Mouse (Mus musculus): ENCODE results near the gene Slc22a15. TPM values are rescaled to one million over a fixed set of nuclear protein-coding genes. Genes with fewer than 3 reads are reported as not detected.
A peak's percentile ranks its signal among the peaks of the same experiment; 100 is the strongest.

The Slc22a15 gene
- total RNA-seq (2022) = under 1 TPM; 0.39 to 0.85 (median 0.66) TPM

GRCm38 (mm10) chr3:101923843-101924740 is at the start of gene Slc22a15:
Slc22a15 (minus strand) TSS chr3:101924453.
- DNase-seq (ENCODE audit: low spot score in 2 of 2) = peak; percentile 24 to 48

GRCm38 (mm10) chr3:101966825-101967558 is 42.7 kb upstream of the Slc22a15 start:
- DNase-seq (ENCODE audit: low spot score in 2 of 2) = no peak

- no peak for DNase-seq (ENCODE audit: low spot score in 2 of 2)
These were observed 40.1 kb upstream of the Slc22a15 start for GRCm38 (mm10) chr3:101964352-101964751.

GRCm38 (mm10) chr3:101963501-101963900 is 39.2 kb upstream of the Slc22a15 start:
- DNase-seq (ENCODE audit: low spot score in 2 of 2) = no peak

GRCm38 (mm10) chr3:101961146-101961835 is 37.0 kb upstream of the Slc22a15 start:
- DNase-seq (ENCODE audit: low spot score in 2 of 2) = no peak

- no peak for DNase-seq (ENCODE audit: low spot score in 2 of 2)
These were observed 33.8 kb upstream of the Slc22a15 start for GRCm38 (mm10) chr3:101958047-101958446.

GRCm38 (mm10) chr3:101953506-101953905 is 29.3 kb upstream of the Slc22a15 start:
- no peak for DNase-seq (ENCODE audit: low spot score in 2 of 2)

- no peak for DNase-seq (ENCODE audit: low spot score in 2 of 2)
These were observed 28.3 kb upstream of the Slc22a15 start for GRCm38 (mm10) chr3:101952577-101952976.

GRCm38 (mm10) chr3:101948572-101948971 is 24.3 kb upstream of the Slc22a15 start:
- peak in 1 of 2 experiments; percentile 6 for DNase-seq (ENCODE audit: low spot score in 2 of 2)

- DNase-seq (ENCODE audit: low spot score in 2 of 2) = no peak
These were observed 23.0 kb upstream of the Slc22a15 start for GRCm38 (mm10) chr3:101947250-101947649.

- DNase-seq (ENCODE audit: low spot score in 2 of 2) = no peak
These were observed 21.0 kb upstream of the Slc22a15 start for GRCm38 (mm10) chr3:101945257-101945656.

GRCm38 (mm10) chr3:101940418-101940817 is 16.2 kb upstream of the Slc22a15 start:
- DNase-seq (ENCODE audit: low spot score in 2 of 2) = no peak

GRCm38 (mm10) chr3:101939865-101940264 is 15.6 kb upstream of the Slc22a15 start:
- DNase-seq (ENCODE audit: low spot score in 2 of 2) = no peak

- no peak for DNase-seq (ENCODE audit: low spot score in 2 of 2)
These were observed 14.9 kb upstream of the Slc22a15 start for GRCm38 (mm10) chr3:101939152-101939551.

- no peak for DNase-seq (ENCODE audit: low spot score in 2 of 2)
These were observed 12.1 kb upstream of the Slc22a15 start for GRCm38 (mm10) chr3:101936369-101936768.

GRCm38 (mm10) chr3:101933820-101934219 is 9.6 kb upstream of the Slc22a15 start:
- no peak for DNase-seq (ENCODE audit: low spot score in 2 of 2)

- no peak for DNase-seq (ENCODE audit: low spot score in 2 of 2)
These were observed 5.0 kb upstream of the Slc22a15 start for GRCm38 (mm10) chr3:101929105-101929876.

GRCm38 (mm10) chr3:101926636-101927035 is 2.4 kb upstream of the Slc22a15 start:
- no peak for DNase-seq (ENCODE audit: low spot score in 2 of 2)

- DNase-seq (ENCODE audit: low spot score in 2 of 2) = no peak
These were observed 1.4 kb upstream of the Slc22a15 start for GRCm38 (mm10) chr3:101925663-101926062.

- no peak for DNase-seq (ENCODE audit: low spot score in 2 of 2)
These were observed 1.9 kb downstream of the Slc22a15 start for GRCm38 (mm10) chr3:101922366-101922765.

GRCm38 (mm10) chr3:101918526-101918925 is 5.7 kb downstream of the Slc22a15 start:
- no peak for DNase-seq (ENCODE audit: low spot score in 2 of 2)
